Comparison of ENCODE assay signal across 11 mouse cellular contexts in genomic region chr7:131469506-131469905, GRCm38 (mm10). TPM values are rescaled to one million over a fixed set of nuclear protein-coding genes. Genes with fewer than 3 reads are reported as not detected.
A peak's percentile ranks its signal among the peaks of the same experiment; 100 is the strongest.
DNase-seq lines count a peak whose midpoint lies in the region; ATAC-seq lines count a peak whose summit lies in the region.
"Had no signal": no experiment of that assay in that cellular context is flagged by ENCODE, and none has a peak within 500 bp of the region (broad histone marks: within the 10 kb centered on the region; RNA-seq: fewer than 3 reads in every experiment).

No protein-coding gene starts in this region.

- ATAC-seq in midbrain, embryonic 11.5 days (ENCODE audit: low FRiP score): no peak
- ATAC-seq in midbrain, embryonic 14.5 days (ENCODE audit: low FRiP score, low TSS enrichment): no peak
- ATAC-seq: intestine, embryonic 16.5 days had no signal

- H3K36me3 ChIP-seq in midbrain, embryonic 11.5 days (ENCODE audit: control insufficient read depth, insufficient read depth, low read length): no peaks in the 10 kb centered on the region
- no peaks in the 10 kb centered on the region for H3K36me3 ChIP-seq in midbrain, embryonic 14.5 days (ENCODE audit: control insufficient read depth, insufficient read depth, low read length)

- H3K27ac ChIP-seq in midbrain, embryonic 11.5 days (ENCODE audit: low read depth, low read length): no peak overlapping the region
- no peak overlapping the region for H3K27ac ChIP-seq in midbrain, embryonic 14.5 days (replicated peaks; ENCODE audit: low read depth, low read length)

- peaks cover 18% of the 10 kb centered on the region for H3K4me1 ChIP-seq in midbrain, embryonic 11.5 days (ENCODE audit: control insufficient read depth, insufficient read depth, low read length)
- H3K4me1 ChIP-seq in midbrain, embryonic 14.5 days (ENCODE audit: control insufficient read depth, insufficient read depth, low read length): peaks cover 5% of the 10 kb centered on the region; the same call in 1 of the 2 replicates

- DNase-seq in embryo, embryonic 10.5 days (ENCODE audit: low spot score): peak; percentile 21
- no peak for DNase-seq in embryo, embryonic 11 days
- peak; percentile 73 for DNase-seq in midbrain, embryonic 11.5 days (ENCODE audit: low spot score, missing footprints)
- no peak for DNase-seq in midbrain, embryonic 14.5 days
- DNase-seq in c-Kit-negative CD71-positive TER-119-positive erythroid progenitor cells, embryonic 14.5 days (ENCODE audit: low read depth, low spot score): peak; percentile 5
- DNase-seq in thymus, postnatal 25 days: peak; percentile 12
- no peak for DNase-seq in right cerebral cortex, postnatal 25 days
- no peak for DNase-seq in cerebellum, adult 11 months
- DNase-seq: layer of hippocampus, postnatal 36 days; lung, postnatal 14 days had no signal

- no peak overlapping the region for H3K4me3 ChIP-seq in midbrain, embryonic 11.5 days (ENCODE audit: low read depth, low read length)
- no peak overlapping the region for H3K4me3 ChIP-seq in midbrain, embryonic 14.5 days (replicated peaks; ENCODE audit: low read depth, low read length)

- no peaks in the 10 kb centered on the region for H3K9me3 ChIP-seq in midbrain, embryonic 11.5 days (ENCODE audit: control insufficient read depth, low read length)
- no peaks in the 10 kb centered on the region for H3K9me3 ChIP-seq in midbrain, embryonic 14.5 days (ENCODE audit: control insufficient read depth, low read length)

- 0 out of 2 replicates have a peak, but pooled peaks cover 2% of the 10 kb centered on the region for H3K27me3 ChIP-seq in midbrain, embryonic 11.5 days (ENCODE audit: control insufficient read depth, insufficient read depth, low read length)
- no peaks in the 10 kb centered on the region for H3K27me3 ChIP-seq in midbrain, embryonic 14.5 days (ENCODE audit: control insufficient read depth, insufficient read depth, low read length)

- WGBS in midbrain, embryonic 11.5 days: 83% methylated on average over 3 of the region's 3 CpGs
- 76% methylated on average over 3 of the region's 3 CpGs for whole genome bisulfite sequencing in midbrain, embryonic 14.5 days

- H3K9ac ChIP-seq in midbrain, embryonic 11.5 days (ENCODE audit: low read length): no peak overlapping the region
- H3K9ac ChIP-seq in midbrain, embryonic 14.5 days (replicated peaks; ENCODE audit: low read length): no peak overlapping the region

- no peak overlapping the region for H3K4me2 ChIP-seq in midbrain, embryonic 11.5 days
- no peak overlapping the region for H3K4me2 ChIP-seq in midbrain, embryonic 14.5 days (ENCODE audit: low read length)

RNA-seq across cellular contexts. Expression of gene Acadsb, which starts 59.1 kb away (rescaled TPM):
- 91.0 and 107 TPM in 2 replicates for polyA plus RNA-seq in midbrain, embryonic 11.5 days (2014; fragmentation: Nextera tagmentation; extraction: Ambion mirVana)
- polyA plus RNA-seq in midbrain, embryonic 14.5 days (2014; fragmentation: Nextera tagmentation; extraction: Ambion mirVana): 99.3 and 125 TPM in 2 replicates

RNA-seq across cellular contexts. Expression of gene Ikzf5, which starts 59.2 kb away (rescaled TPM):
- polyA plus RNA-seq in midbrain, embryonic 11.5 days (2014; fragmentation: Nextera tagmentation; extraction: Ambion mirVana): 27.8 and 31.9 TPM in 2 replicates
- polyA plus RNA-seq in midbrain, embryonic 14.5 days (2014; fragmentation: Nextera tagmentation; extraction: Ambion mirVana): 15.6 and 22.8 TPM in 2 replicates

Comparison
In these comparisons a context has a peak if more than half of its experiments do, and no peak if none do; other contexts are left out.
1. DNase-seq: peak in embryo, embryonic 10.5 days (single experiment), midbrain, embryonic 11.5 days (single experiment), c-Kit-negative CD71-positive TER-119-positive erythroid progenitor cells, embryonic 14.5 days (single experiment) and thymus, postnatal 25 days (single experiment); none in embryo, embryonic 11 days (single experiment), midbrain, embryonic 14.5 days (single experiment), right cerebral cortex, postnatal 25 days (single experiment) and cerebellum, adult 11 months (single experiment).